Mouse (Mus musculus) stomach, embryonic 16.5 days (tissue): ENCODE data around the gene Phf5a. TPM values are rescaled to one million over a fixed set of nuclear protein-coding genes. Genes with fewer than 3 reads are reported as not detected.

ENCODE experiments used
- ATAC-seq: fragments of 200-750 bp; cut with Nextera tagmentation; 2 replicates; pipeline ENCODE4 v1.8.0; 2017; ENCODE audit warnings: moderate number of reproducible peaks, moderate TSS enrichment; ENCODE audit not compliant: insufficient read depth, low FRiP score
- H3K27ac ChIP-seq: fragments of 300-500 bp; sonication (generic); 2 replicates; pipeline ENCODE4 v1.5.1; 2014; ENCODE audit warnings: low read length
- H3K27me3 ChIP-seq: fragments of 300-500 bp; sonication (generic); 2 replicates; pipeline ENCODE4 v1.6.1; 2014; ENCODE audit warnings: low read length, control low read depth, mixed read lengths; ENCODE audit not compliant: control insufficient read depth, insufficient read depth
- H3K36me3 ChIP-seq: fragments of 300-500 bp; sonication (generic); 2 replicates; pipeline ENCODE4 v1.6.1; 2014; ENCODE audit warnings: low read length; ENCODE audit not compliant: control insufficient read depth, insufficient read depth
- H3K4me1 ChIP-seq: fragments of 300-500 bp; sonication (generic); 2 replicates; pipeline ENCODE4 v1.6.1; 2014; ENCODE audit warnings: low read length, control low read depth, mixed read lengths; ENCODE audit not compliant: control insufficient read depth, insufficient read depth
- H3K4me2 ChIP-seq: fragments of 300-500 bp; sonication (generic); 2 replicates; pipeline ENCODE4 v1.6.1; 2014; ENCODE audit warnings: low read depth, low read length, mixed read lengths
- H3K4me3 ChIP-seq: fragments of 300-500 bp; sonication (generic); replicated peaks from 2 replicates; pipeline ENCODE4 v1.5.1; 2014; ENCODE audit warnings: mild to moderate bottlenecking, low read length
- H3K9ac ChIP-seq: fragments of 300-500 bp; sonication (generic); 2 replicates; pipeline ENCODE4 v1.6.1; 2014; ENCODE audit warnings: low read length
- H3K9me3 ChIP-seq: fragments of 300-500 bp; sonication (generic); replicated peaks from 2 replicates; pipeline ENCODE4 v1.6.1; 2016; ENCODE audit warnings: low read length, control low read depth; ENCODE audit not compliant: control insufficient read depth
- WGBS: fragments of 180-500 bp; shearing (Covaris S2); extraction: QIAGEN DNeasy Blood & Tissue Kit; methylation state at CpG from one replicate; pipeline ENCODE4 v1.1.7; 2014; 5-methylcytosine and 5-hydroxymethylcytosine counted together
- polyA plus RNA-seq: library from polyadenylated mRNA; unstranded; fragments of >200 nt; fragmentation: Nextera tagmentation; extraction: Ambion mirVana; gene quantifications from 2 replicates; pipeline ENCODE4 v1.2.1, GENCODE M21; 2015

Phf5a gene
- polyA plus RNA-seq, 1 experiment from 2014 or later: 112 TPM

GRCm38 (mm10) chr15:81845724-81846123 lies 26.0 kb downstream of the Phf5a start:
- H3K4me3 ChIP-seq: no peak overlapping the region
- no peaks in the 10 kb centered on the region for H3K27me3 ChIP-seq
- no peaks in the 10 kb centered on the region; the same call in 1 of the 2 replicates for H3K4me1 ChIP-seq
- no peak overlapping the region for H3K9ac ChIP-seq
- H3K9me3 ChIP-seq: no peaks in the 10 kb centered on the region
- ATAC-seq: peak; percentile 51; the same call in 1 of the 2 replicates
- peaks cover 3% of the 10 kb centered on the region for H3K36me3 ChIP-seq
- no peak overlapping the region for H3K27ac ChIP-seq
- H3K4me2 ChIP-seq: no peak overlapping the region
- 29% methylated on average over 4 of the region's 4 CpGs for WGBS

- H3K4me2 ChIP-seq: no peak overlapping the region
- no peaks in the 10 kb centered on the region; the same call in 1 of the 2 replicates for H3K4me1 ChIP-seq
- no peak overlapping the region for H3K27ac ChIP-seq
- no peak overlapping the region for H3K4me3 ChIP-seq
- ATAC-seq: no peak
- H3K9me3 ChIP-seq: no peaks in the 10 kb centered on the region
- no peak overlapping the region for H3K9ac ChIP-seq
- H3K27me3 ChIP-seq: no peaks in the 10 kb centered on the region
- no peaks in the 10 kb centered on the region for H3K36me3 ChIP-seq
- WGBS: 81% methylated on average over 5 of the region's 5 CpGs
Measured at GRCm38 (mm10) chr15:81845033-81845625, 26.6 kb downstream of the Phf5a start.

- no peaks in the 10 kb centered on the region for H3K36me3 ChIP-seq
- no peak overlapping the region for H3K4me2 ChIP-seq
- H3K4me1 ChIP-seq: no peaks in the 10 kb centered on the region
- no peaks in the 10 kb centered on the region for H3K27me3 ChIP-seq
- no peak overlapping the region for H3K9ac ChIP-seq
- 85% methylated on average over 7 of the region's 7 CpGs for WGBS
- H3K27ac ChIP-seq: no peak overlapping the region
- H3K9me3 ChIP-seq: no peaks in the 10 kb centered on the region
- no peak overlapping the region for H3K4me3 ChIP-seq
- no peak for ATAC-seq
Measured at GRCm38 (mm10) chr15:81842275-81842674, 29.4 kb downstream of the Phf5a start.

GRCm38 (mm10) chr15:81840306-81840705 lies 31.4 kb downstream of the Phf5a start:
- WGBS: 87% methylated on average over 7 of the region's 7 CpGs
- Histone ChIP-seq H3K9me3 (no peaks in the 10 kb centered on the region), H3K4me1 (peaks cover 13% of the 10 kb centered on the region), H3K27me3 (no peaks in the 10 kb centered on the region), H3K27ac (no peak overlapping the region), H3K36me3 (no peaks in the 10 kb centered on the region), H3K4me2 (no peak overlapping the region), H3K9ac (no peak overlapping the region), H3K4me3 (no peak overlapping the region)
- ATAC-seq: no peak

GRCm38 (mm10) chr15:81839634-81840033 lies 32.1 kb downstream of the Phf5a start:
- Histone ChIP-seq H3K4me3 (no peak overlapping the region), H3K9ac (no peak overlapping the region), H3K27me3 (no peaks in the 10 kb centered on the region), H3K4me1 (peaks cover 13% of the 10 kb centered on the region), H3K27ac (no peak overlapping the region), H3K4me2 (no peak overlapping the region), H3K36me3 (no peaks in the 10 kb centered on the region), H3K9me3 (no peaks in the 10 kb centered on the region)
- WGBS: 53% methylated on average over 5 of the region's 5 CpGs
- ATAC-seq: peak; percentile 44

- WGBS: 65% methylated on average over 14 of the region's 14 CpGs
- no peaks in the 10 kb centered on the region for H3K27me3 ChIP-seq
- peaks cover 13% of the 10 kb centered on the region for H3K4me1 ChIP-seq
- H3K9me3 ChIP-seq: no peaks in the 10 kb centered on the region
- no peak overlapping the region for H3K4me2 ChIP-seq
- H3K36me3 ChIP-seq: no peaks in the 10 kb centered on the region
- H3K4me3 ChIP-seq: no peak overlapping the region
- no peak overlapping the region for H3K9ac ChIP-seq
- no peak overlapping the region for H3K27ac ChIP-seq
- ATAC-seq: no peak
Measured at GRCm38 (mm10) chr15:81838554-81839235, 33.0 kb downstream of the Phf5a start.

- H3K4me1 ChIP-seq: peaks cover 13% of the 10 kb centered on the region
- no peak overlapping the region; the same call in 1 of the 2 replicates for H3K27ac ChIP-seq
- ATAC-seq: no peak
- peak overlapping the region; percentile 73; the same call in 1 of the 2 replicates for H3K4me2 ChIP-seq
- no peaks in the 10 kb centered on the region for H3K27me3 ChIP-seq
- no peaks in the 10 kb centered on the region for H3K36me3 ChIP-seq
- 0 out of 2 replicates have a peak overlapping the region, but pooled peaks have one; percentile 68 for H3K9ac ChIP-seq
- WGBS: 56% methylated on average over 7 of the region's 7 CpGs
- H3K4me3 ChIP-seq: no peak overlapping the region
- no peaks in the 10 kb centered on the region for H3K9me3 ChIP-seq
Measured at GRCm38 (mm10) chr15:81836966-81837920, 34.5 kb downstream of the Phf5a start.

GRCm38 (mm10) chr15:81836124-81836821 lies 35.4 kb downstream of the Phf5a start:
- Histone ChIP-seq H3K9me3 (no peaks in the 10 kb centered on the region), H3K4me2 (peak overlapping the region; percentile 73), H3K4me1 (peaks cover 13% of the 10 kb centered on the region), H3K27me3 (no peaks in the 10 kb centered on the region), H3K36me3 (no peaks in the 10 kb centered on the region), H3K27ac (peak overlapping the region; percentile 41), H3K9ac (peak overlapping the region; percentile 68), H3K4me3 (peak overlapping the region; percentile 43)
- WGBS: 2% methylated on average over 32 of the region's 33 CpGs
- peak; percentile 82 for ATAC-seq
